Mouse (Mus musculus): ENCODE data around the gene Anapc7.
"Not testable (repeated sequence)": the region's sequence is repeated elsewhere in the genome, so short reads cannot be mapped to it uniquely, and the experiment has no call there.

Anapc7 gene

DNA sequence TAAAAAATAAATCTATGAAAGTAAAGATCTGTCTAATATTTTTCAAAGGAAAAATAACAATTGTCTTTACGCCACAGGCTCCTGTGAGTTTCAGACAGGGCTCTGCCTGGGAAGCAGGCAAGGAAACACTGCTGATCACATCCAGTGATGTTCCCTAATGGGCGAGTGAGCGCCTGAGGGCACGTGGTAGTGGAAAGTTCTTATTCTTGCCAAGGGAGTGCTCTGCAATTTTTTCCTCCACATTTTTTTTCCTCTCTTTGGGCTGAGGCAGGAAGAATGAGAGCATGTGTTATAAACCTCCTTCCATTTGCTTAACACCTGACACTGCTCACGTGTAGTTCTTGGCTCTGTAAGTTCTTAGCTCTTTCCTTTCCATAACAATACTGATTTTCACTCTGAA is 60.4 kb downstream of the Anapc7 start:
- Histone ChIP-seq H3K4me3 (replicated peaks; ENCODE audit: low read length) (no peak overlapping the region), H3K4me1 (replicated peaks; ENCODE audit: low read depth, low read length) (peaks cover 65% of the 10 kb centered on the region), H3K27me3 (ENCODE audit: insufficient read depth, low read length) (no peaks in the 10 kb centered on the region), H3K9me3 (ENCODE audit: low read length) (no peaks in the 10 kb centered on the region), H3K36me3 (ENCODE audit: insufficient read depth, low read length) (peaks cover 93% of the 10 kb centered on the region)
- no peak for TF ChIP-seq CTCF (conservative IDR thresholded peaks at IDR 0.05; ENCODE audit: low read length)

DNA sequence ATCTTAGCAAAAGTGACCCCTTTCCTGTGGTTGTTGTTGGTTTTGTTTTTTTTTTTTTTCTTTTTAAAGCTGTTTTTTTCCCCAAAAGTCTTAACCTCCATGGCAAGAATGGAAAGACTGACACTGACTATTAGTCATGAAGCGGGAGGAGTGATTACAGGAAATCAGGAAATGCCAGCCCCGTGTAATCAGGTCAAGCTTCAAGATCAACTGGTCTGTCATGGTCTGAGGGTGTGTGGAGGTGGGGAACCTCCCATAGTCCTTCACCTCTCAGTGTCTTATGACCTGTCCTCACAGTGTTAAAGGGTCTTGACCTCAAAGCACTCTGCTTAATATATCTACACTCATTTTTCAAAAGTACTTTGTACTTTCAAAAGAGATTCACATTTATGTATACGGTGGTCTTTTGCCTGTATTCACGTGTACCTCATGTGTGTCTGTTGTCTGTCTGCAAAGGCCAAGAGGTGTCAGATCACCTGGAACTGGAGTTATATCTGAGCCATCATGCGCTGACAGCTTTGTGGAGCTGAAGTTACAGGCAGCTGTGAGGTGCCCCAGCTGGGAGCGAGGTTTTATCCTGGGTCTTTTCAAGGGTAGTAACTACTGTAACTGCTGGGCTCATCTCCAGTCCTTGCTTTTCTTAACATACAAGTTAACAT is 61.4 kb downstream of the Anapc7 start:
- Histone ChIP-seq H3K4me1 (replicated peaks; ENCODE audit: low read depth, low read length) (peaks cover 61% of the 10 kb centered on the region), H3K9me3 (ENCODE audit: low read length) (no peaks in the 10 kb centered on the region), H3K4me3 (replicated peaks; ENCODE audit: low read length) (no peak overlapping the region), H3K36me3 (ENCODE audit: insufficient read depth, low read length) (peaks cover 91% of the 10 kb centered on the region), H3K27me3 (ENCODE audit: insufficient read depth, low read length) (no peaks in the 10 kb centered on the region)
- TF ChIP-seq NANOG (IDR thresholded peaks at IDR 0.05; ENCODE audit: borderline replicate concordance, low read length) (no peak), POU5F1 (IDR thresholded peaks at IDR 0.05; ENCODE audit: borderline replicate concordance, low read length) (no peak), CTCF (conservative IDR thresholded peaks at IDR 0.05; ENCODE audit: low read length) (no peak)

DNA sequence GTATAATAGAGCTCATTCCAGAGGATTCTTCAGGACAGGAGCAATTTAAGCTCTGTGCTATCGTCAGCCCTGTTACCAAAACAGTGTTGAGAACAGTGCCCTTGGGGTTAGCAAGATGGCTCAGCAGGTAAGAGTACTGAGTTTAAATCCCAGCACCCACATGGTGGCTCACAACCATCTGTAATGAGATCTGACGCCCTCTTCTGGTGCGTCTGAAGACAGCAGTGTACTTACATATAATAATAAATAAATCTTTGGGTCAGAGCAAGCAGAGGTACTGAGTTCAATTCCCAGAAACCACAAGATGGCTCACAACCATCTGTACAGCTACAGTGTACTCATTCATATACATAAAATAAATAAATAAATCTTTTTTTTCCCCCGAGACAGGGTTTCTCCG is 64.8 kb downstream of the Anapc7 start:
- not testable (repeated sequence) for H3K4me3 ChIP-seq (replicated peaks; ENCODE audit: low read length); H3K27me3 ChIP-seq (ENCODE audit: insufficient read depth, low read length); H3K9me3 ChIP-seq (ENCODE audit: low read length)
- H3K4me1 ChIP-seq (replicated peaks; ENCODE audit: low read depth, low read length) = peaks cover 33% of the 10 kb centered on the region
- peaks cover 97% of the 10 kb centered on the region for H3K36me3 ChIP-seq (ENCODE audit: insufficient read depth, low read length)

DNA sequence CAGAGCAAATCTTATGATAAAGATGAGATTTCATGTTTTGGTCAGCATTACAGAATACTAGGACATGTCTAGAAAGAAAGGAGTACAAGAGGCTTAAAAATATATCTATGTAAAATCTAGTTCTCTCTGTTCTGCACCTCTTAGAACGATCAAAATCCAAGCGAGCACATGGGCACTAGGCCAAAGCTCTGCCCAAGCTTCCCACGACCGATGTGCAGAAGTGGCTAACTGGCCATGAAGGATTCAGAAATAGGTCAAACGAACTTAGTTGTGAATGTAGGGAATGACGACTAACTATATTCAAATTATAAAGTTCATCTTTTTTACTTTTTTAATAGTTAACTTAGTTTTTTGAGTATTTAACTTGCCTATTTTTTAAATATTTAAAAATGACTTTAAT is 66.3 kb downstream of the Anapc7 start:
- Histone ChIP-seq H3K36me3 (ENCODE audit: insufficient read depth, low read length) (peaks cover 95% of the 10 kb centered on the region), H3K4me3 (replicated peaks; ENCODE audit: low read length) (no peak overlapping the region), H3K27me3 (ENCODE audit: insufficient read depth, low read length) (no peaks in the 10 kb centered on the region), H3K9me3 (ENCODE audit: low read length) (no peaks in the 10 kb centered on the region), H3K4me1 (replicated peaks; ENCODE audit: low read depth, low read length) (peaks cover 19% of the 10 kb centered on the region)
- TF ChIP-seq POU5F1 (IDR thresholded peaks at IDR 0.05; ENCODE audit: borderline replicate concordance, low read length) (no peak), CTCF (conservative IDR thresholded peaks at IDR 0.05; ENCODE audit: low read length) (no peak), NANOG (IDR thresholded peaks at IDR 0.05; ENCODE audit: borderline replicate concordance, low read length) (no peak)

DNA sequence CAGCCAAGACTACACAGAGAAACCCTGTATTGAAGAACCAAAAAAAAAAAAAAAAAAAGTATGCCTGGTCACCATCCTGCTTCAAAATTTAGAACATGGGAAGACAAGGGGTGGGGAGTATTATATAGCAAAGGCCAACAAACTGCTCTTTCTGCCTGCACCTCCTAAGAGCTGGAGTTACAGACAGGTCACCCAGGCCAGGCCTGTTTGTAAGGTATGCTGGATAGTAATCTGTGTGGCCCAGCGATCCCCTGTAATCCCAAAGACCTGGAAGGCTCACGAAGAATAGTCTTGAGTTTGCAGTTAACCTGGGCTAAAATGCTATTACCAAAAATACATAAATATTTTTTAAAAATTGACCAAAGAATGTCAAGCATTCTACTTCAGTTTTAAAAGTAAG is 68.7 kb downstream of the Anapc7 start:
- TF ChIP-seq CTCF (conservative IDR thresholded peaks at IDR 0.05; ENCODE audit: low read length) = no peak
- TF ChIP-seq NANOG (IDR thresholded peaks at IDR 0.05; ENCODE audit: borderline replicate concordance, low read length) = no peak
- no peak for TF ChIP-seq POU5F1 (IDR thresholded peaks at IDR 0.05; ENCODE audit: borderline replicate concordance, low read length)

DNA sequence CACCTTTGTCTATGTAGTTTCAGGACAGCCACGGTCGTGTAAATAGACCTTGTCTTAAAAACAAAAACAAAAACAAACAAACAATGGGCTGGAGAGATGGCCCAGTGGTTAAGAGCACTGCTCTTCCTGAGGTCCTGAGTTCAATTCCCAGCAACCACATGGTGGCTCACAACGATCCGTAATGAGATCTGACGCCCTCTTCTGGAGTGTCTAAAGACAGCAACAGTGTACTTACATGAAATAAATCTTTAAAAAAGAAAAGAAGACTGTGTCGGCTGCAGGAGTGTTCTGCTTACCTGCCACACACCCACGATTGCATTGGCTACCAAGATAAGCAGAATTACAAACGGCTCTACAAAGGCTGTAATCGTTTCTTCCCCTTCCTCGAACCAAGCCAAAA is 69.9 kb downstream of the Anapc7 start:
- Histone ChIP-seq H3K9me3 (ENCODE audit: low read length) (no peaks in the 10 kb centered on the region), H3K4me1 (replicated peaks; ENCODE audit: low read depth, low read length) (peaks cover 25% of the 10 kb centered on the region), H3K36me3 (ENCODE audit: insufficient read depth, low read length) (peaks cover 96% of the 10 kb centered on the region), H3K27me3 (ENCODE audit: insufficient read depth, low read length) (no peaks in the 10 kb centered on the region), H3K4me3 (replicated peaks; ENCODE audit: low read length) (no peak overlapping the region)
- no peak; the same call in 1 of the 2 replicates for TF ChIP-seq CTCF (conservative IDR thresholded peaks at IDR 0.05; ENCODE audit: low read length)
- no peak for TF ChIP-seq NANOG (IDR thresholded peaks at IDR 0.05; ENCODE audit: borderline replicate concordance, low read length)
- TF ChIP-seq POU5F1 (IDR thresholded peaks at IDR 0.05; ENCODE audit: borderline replicate concordance, low read length) = no peak

More for the DNA sequence above, 68.7 kb downstream of the Anapc7 start:
- Histone ChIP-seq H3K9me3 (ENCODE audit: low read length) (no peaks in the 10 kb centered on the region), H3K4me3 (replicated peaks; ENCODE audit: low read length) (no peak overlapping the region), H3K27me3 (ENCODE audit: insufficient read depth, low read length) (no peaks in the 10 kb centered on the region), H3K4me1 (replicated peaks; ENCODE audit: low read depth, low read length) (peaks cover 15% of the 10 kb centered on the region), H3K36me3 (ENCODE audit: insufficient read depth, low read length) (peaks cover 95% of the 10 kb centered on the region)

DNA sequence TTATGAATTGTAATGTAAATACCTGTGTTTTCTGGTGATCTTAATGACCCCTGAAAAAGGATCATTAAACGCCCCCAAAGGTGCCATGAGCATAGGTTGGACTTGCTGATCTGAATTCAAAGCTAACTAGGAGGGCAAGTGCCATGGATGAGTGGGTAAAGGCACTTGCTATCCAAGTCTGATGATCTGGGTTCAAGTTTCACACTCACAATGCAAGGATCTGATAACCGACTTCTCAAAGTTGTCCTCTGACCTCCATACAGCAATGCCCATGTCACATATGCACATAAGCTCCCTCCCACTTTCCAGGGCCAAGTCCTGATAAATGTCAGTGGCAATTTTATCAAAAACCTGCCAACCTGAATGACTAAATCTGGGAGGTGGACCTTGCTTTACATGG is 71.5 kb downstream of the Anapc7 start:
- Histone ChIP-seq H3K27me3 (ENCODE audit: insufficient read depth, low read length) (no peaks in the 10 kb centered on the region), H3K9me3 (ENCODE audit: low read length) (no peaks in the 10 kb centered on the region), H3K4me3 (replicated peaks; ENCODE audit: low read length) (no peak overlapping the region), H3K4me1 (replicated peaks; ENCODE audit: low read depth, low read length) (peaks cover 38% of the 10 kb centered on the region), H3K36me3 (ENCODE audit: insufficient read depth, low read length) (peaks cover 97% of the 10 kb centered on the region)
- TF ChIP-seq NANOG (IDR thresholded peaks at IDR 0.05; ENCODE audit: borderline replicate concordance, low read length) = no peak
- no peak for TF ChIP-seq CTCF (conservative IDR thresholded peaks at IDR 0.05; ENCODE audit: low read length)
- no peak for TF ChIP-seq POU5F1 (IDR thresholded peaks at IDR 0.05; ENCODE audit: borderline replicate concordance, low read length)

DNA sequence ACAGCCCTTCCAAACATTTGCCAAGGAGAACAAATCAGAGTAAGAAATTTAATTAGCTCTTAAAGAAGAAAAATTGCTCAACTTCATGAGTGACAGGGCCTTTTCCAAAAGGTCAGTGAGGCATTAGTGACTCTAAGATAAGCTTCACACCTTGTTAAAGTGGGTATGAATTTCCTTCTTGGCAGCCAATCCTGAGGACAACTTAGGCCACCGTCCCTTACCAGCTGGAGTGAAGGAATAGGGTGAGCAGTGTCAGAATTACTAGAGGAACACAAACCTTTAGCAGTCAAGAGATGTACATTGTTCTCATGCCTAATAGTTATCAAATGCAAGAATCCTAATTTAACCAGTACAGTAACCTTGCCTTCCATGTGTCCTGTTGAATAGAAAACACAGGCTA is 73.0 kb downstream of the Anapc7 start:
- no peaks in the 10 kb centered on the region for H3K9me3 ChIP-seq (ENCODE audit: low read length)
- H3K4me3 ChIP-seq (replicated peaks; ENCODE audit: low read length) = no peak overlapping the region
- TF ChIP-seq NANOG (IDR thresholded peaks at IDR 0.05; ENCODE audit: borderline replicate concordance, low read length) = no peak
- TF ChIP-seq CTCF (conservative IDR thresholded peaks at IDR 0.05; ENCODE audit: low read length) = no peak
- no peak for TF ChIP-seq POU5F1 (IDR thresholded peaks at IDR 0.05; ENCODE audit: borderline replicate concordance, low read length)
- peaks cover 97% of the 10 kb centered on the region for H3K36me3 ChIP-seq (ENCODE audit: insufficient read depth, low read length)
- H3K27me3 ChIP-seq (ENCODE audit: insufficient read depth, low read length) = no peaks in the 10 kb centered on the region
- peaks cover 51% of the 10 kb centered on the region for H3K4me1 ChIP-seq (replicated peaks; ENCODE audit: low read depth, low read length)
